Mouse (Mus musculus) frontal cortex, adult 2 months (tissue): Measurements from ENCODE around the gene Oscp1. TPM values are rescaled to one million over a fixed set of nuclear protein-coding genes. Genes with fewer than 3 reads are reported as not detected.
"Not testable (repeated sequence)": the region's sequence is repeated elsewhere in the genome, so short reads cannot be mapped to it uniquely, and the experiment has no call there.

Source experiments
- DNase-seq, 2 experiments: peaks; one replicate each; pipeline ENCODE4 v3.0.0; 2022; ENCODE audit warnings: low spot score in 1 of 2; ENCODE audit errors: extremely low spot score in 1 of 2
- polyA plus RNA-seq: library from polyadenylated mRNA; depleted of rRNA; stranded (reverse); fragments of >200 nt; gene quantifications from 2 replicates; pipeline ENCODE4 v1.2.3, GENCODE M21; 2012

Gene Oscp1
- polyA plus RNA-seq, 1 experiment = 22.3 TPM

GRCm38 (mm10) chr4:126081601-126082000, 23.2 kb downstream of the Oscp1 start:
- no peak for DNase-seq

GRCm38 (mm10) chr4:126083021-126083420, 24.7 kb downstream of the Oscp1 start:
- DNase-seq = no peak

- DNase-seq = no peak
Measured at GRCm38 (mm10) chr4:126084382-126084781, 26.0 kb downstream of the Oscp1 start.

GRCm38 (mm10) chr4:126085996-126086576, 27.7 kb downstream of the Oscp1 start:
- peak in 1 of 2 experiments; percentile 85 for DNase-seq

GRCm38 (mm10) chr4:126090101-126090847, 31.9 kb downstream of the Oscp1 start:
- no peak for DNase-seq

GRCm38 (mm10) chr4:126090848-126091124, 32.4 kb downstream of the Oscp1 start:
- no peak for DNase-seq

GRCm38 (mm10) chr4:126091873-126092272, 33.5 kb downstream of the Oscp1 start:
- no peak for DNase-seq

- DNase-seq = not testable (repeated sequence)
Measured at GRCm38 (mm10) chr4:126095622-126096430, 37.5 kb downstream of the Oscp1 start.

- peak; percentile 96 to 97 for DNase-seq
Measured at GRCm38 (mm10) chr4:126096464-126097111, 38.2 kb downstream of the Oscp1 start, which contains the start of gene Lsm10. Gene Lsm10, plus strand, starts transcription at chr4:126096623.

- no peak for DNase-seq
Measured at GRCm38 (mm10) chr4:126097711-126098253, 39.4 kb downstream of the Oscp1 start.

- DNase-seq = no peak
Measured at GRCm38 (mm10) chr4:126099365-126099764, 41.0 kb downstream of the Oscp1 start.

- no peak for DNase-seq
Measured at GRCm38 (mm10) chr4:126100764-126101163, 42.4 kb downstream of the Oscp1 start.

- peak in 1 of 2 experiments; percentile 72 for DNase-seq
Measured at GRCm38 (mm10) chr4:126102061-126102841, 43.9 kb downstream of the Oscp1 start.

- peak; percentile 79 to 91 for DNase-seq
Measured at GRCm38 (mm10) chr4:126103057-126103581, 44.8 kb downstream of the Oscp1 start.

- DNase-seq = peak; percentile 95
Measured at GRCm38 (mm10) chr4:126103590-126104068, 45.3 kb downstream of the Oscp1 start, which contains the start of gene Stk40. Gene Stk40, plus strand, starts transcription at chr4:126103957.

GRCm38 (mm10) chr4:126104261-126105075, 46.1 kb downstream of the Oscp1 start:
- DNase-seq = no peak

GRCm38 (mm10) chr4:126105131-126105783, 46.9 kb downstream of the Oscp1 start:
- DNase-seq = no peak
